Mouse (Mus musculus) gastrocnemius, adult 8-10 months (tissue): ENCODE measurements at regions not wholly inside any gene's neighbourhood (a gene's known extent, or its start where the extent isn't known, plus 50 kb on each side); places are given as distances from the start of the nearest gene placed in this dataset.

Experiments used
- DNase-seq, 2 experiments: peaks; one replicate each; pipeline ENCODE4 v3.0.0; 2022; ENCODE audit warnings: low spot score in 2 of 2

GRCm38 (mm10) chr7:34506816-34507215 lies 113.7 kb upstream of the Lsm14a start:
- no peak for DNase-seq

- no peak for DNase-seq
These were observed 100.8 kb upstream of the Lsm14a start for GRCm38 (mm10) chr7:34493892-34494291.

DNA sequence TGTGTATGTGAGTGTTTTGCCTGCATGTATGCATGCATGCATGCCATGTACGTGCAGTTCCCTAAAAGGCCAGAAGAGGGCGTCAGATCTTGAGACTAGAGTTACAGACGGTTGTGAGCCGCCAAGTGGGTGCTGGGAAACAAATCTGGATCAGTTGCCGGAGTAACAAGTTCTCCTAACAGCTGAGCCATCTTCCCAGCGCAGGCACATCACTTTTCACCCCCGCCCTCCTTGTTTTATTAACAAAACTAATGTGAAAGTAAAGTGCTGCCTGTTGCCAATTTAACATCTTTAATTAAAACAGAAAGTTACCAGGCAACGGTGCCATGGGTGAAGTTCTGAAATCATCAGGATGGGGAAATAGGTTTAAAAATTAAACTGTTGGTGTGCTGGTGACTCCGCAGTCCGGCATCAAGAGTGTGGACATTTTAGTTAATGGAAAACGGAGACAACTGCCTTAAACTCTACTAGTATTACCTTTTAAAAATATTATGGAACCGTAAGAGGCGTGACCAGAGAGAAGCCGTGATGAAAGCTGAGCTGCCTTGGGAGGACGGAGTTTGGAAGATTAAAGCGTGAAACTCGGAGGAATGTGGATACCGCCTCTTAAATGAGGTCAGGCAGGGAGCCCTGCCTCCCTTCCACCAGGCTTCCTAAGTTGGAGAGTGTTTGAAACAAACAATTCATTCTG lies 91.9 kb upstream of the Lsm14a start:
- DNase-seq, result no peak

- no peak for DNase-seq
These were observed 90.3 kb upstream of the Lsm14a start for GRCm38 (mm10) chr7:34483368-34483767.

GRCm38 (mm10) chr7:34480771-34481170 lies 87.7 kb upstream of the Lsm14a start:
- DNase-seq, result no peak

DNA sequence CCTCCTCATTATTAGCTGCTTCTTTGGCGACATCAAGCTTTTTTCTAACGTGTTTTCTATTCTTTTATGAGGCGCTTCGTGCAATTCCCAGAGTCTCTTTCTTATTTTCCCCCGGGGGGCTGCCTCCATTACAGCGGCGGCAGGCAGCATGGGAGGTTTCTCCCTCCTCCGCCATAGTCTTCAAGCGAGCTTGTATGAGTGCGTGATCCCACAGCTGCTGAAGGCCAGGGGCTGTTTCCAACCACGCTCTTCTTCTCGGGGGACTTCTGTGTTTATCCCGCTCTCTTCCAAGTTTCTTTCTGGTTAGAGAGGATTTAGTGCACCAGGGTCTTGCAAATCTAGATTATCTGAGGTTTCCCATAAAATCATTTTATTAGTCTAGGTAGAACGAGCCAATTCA lies 77.9 kb upstream of the Lsm14a start:
- DNase-seq, result no peak

DNA sequence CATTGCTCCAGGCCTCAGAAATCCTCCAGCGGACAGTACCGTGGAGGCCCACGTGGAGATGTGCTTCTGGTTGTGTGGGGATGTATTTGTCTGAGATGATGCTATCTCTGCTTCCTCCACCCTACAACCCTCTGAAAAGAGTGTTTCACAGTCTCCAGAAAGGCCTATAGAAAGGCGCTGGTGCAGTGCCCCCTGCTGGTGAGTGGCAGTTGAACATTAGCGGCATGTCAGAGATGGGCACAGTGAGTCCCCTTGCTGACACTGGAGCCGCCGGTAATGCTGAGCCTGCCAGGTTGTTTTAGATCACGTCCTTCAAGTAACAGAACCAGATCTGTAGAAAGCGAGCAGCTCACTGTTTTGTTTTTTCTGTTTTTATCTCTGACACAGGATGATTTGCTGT lies 69.0 kb upstream of the Lsm14a start:
- peak in 1 of 2 experiments; percentile 5 for DNase-seq

GRCm38 (mm10) chr7:34459834-34460495 lies 66.8 kb upstream of the Lsm14a start:
- no peak for DNase-seq

- no peak for DNase-seq
These were observed 65.7 kb upstream of the Lsm14a start for GRCm38 (mm10) chr7:34458851-34459250.

GRCm38 (mm10) chr7:34448364-34448763 lies 55.2 kb upstream of the Lsm14a start:
- DNase-seq, result no peak

DNA sequence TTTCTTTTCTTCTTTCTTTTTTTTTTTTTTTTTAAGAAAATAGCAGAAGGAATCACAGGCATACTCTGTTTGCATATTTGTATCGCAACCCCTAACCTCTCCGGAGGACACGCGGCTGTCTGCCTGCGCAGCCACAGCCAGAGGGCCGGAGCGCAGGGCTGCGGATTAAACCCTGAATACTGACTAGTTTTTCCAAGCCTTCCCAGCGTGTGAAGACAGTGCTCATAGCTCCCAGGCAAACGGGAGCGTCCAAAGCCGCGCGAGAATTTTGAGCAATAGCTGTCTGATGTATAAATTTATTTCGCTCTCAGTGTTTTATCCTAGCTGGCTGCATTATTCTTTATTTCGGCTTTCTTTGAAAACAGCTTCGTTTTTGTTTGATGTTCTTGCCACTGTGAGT lies 51.1 kb upstream of the Lsm14a start:
- no peak for DNase-seq
